Mouse (Mus musculus): Measurements from ENCODE around the gene Cdc42ep4. TPM values are rescaled to one million over a fixed set of nuclear protein-coding genes. Genes with fewer than 3 reads are reported as not detected.

Cdc42ep4 gene
- polyA plus RNA-seq, 1 experiment from 2014 or later, result 49.5 TPM

DNA sequence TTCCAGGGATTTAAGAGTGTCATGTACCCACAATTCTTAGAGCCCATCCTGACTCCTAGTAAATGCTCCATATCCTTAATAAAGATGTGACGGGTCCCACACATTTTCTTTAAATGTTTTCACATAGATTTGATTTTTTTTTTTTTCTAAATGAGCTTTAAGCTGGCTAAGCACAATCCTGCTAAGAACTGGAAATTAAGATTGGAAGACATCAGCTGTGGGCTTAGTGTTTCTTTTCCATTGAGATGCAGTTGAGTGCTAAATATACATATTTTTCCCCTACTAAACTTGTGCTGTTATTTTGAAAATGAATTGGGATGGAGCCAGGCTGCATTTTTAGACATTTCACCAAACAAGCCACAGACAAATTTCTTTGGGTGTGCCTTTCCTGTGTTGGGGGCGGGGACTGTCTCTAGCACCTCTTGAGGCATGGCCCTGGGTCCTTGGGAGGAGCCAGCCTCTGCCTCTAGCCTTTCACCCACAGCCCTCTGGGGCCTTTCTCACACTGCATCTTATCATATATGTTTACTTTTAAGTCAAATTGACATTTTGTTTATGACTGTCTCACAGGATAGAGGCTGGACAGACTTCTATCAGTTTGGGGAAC lies 36.6 kb upstream of the Cdc42ep4 start:
- Histone ChIP-seq H3K4me2 (ENCODE audit: low read length) (no peak overlapping the region), H3K4me3 (replicated peaks; ENCODE audit: low read depth, low read length) (no peak overlapping the region), H3K9me3 (ENCODE audit: control insufficient read depth, low read length) (no peaks in the 10 kb centered on the region), H3K27me3 (ENCODE audit: control insufficient read depth, insufficient read depth, low read length) (no peaks in the 10 kb centered on the region), H3K9ac (replicated peaks; ENCODE audit: low read length) (no peak overlapping the region), H3K4me1 (ENCODE audit: control insufficient read depth, insufficient read depth, low read length) (peaks cover 47% of the 10 kb centered on the region), H3K36me3 (ENCODE audit: control insufficient read depth, insufficient read depth, low read length) (no peaks in the 10 kb centered on the region), H3K27ac (replicated peaks; ENCODE audit: low read depth, low read length) (no peak overlapping the region)
- DNase-seq (no peak), ATAC-seq (ENCODE audit: low FRiP score, low TSS enrichment) (no peak)
- WGBS, result 96% methylated on average over 2 of the region's 2 CpGs

GRCm38 (mm10) chr11:113787432-113788182 lies 35.9 kb upstream of the Cdc42ep4 start:
- Histone ChIP-seq H3K9ac (replicated peaks; ENCODE audit: low read length) (no peak overlapping the region), H3K4me3 (replicated peaks; ENCODE audit: low read depth, low read length) (no peak overlapping the region), H3K9me3 (ENCODE audit: control insufficient read depth, low read length) (no peaks in the 10 kb centered on the region), H3K4me1 (ENCODE audit: control insufficient read depth, insufficient read depth, low read length) (peaks cover 47% of the 10 kb centered on the region), H3K36me3 (ENCODE audit: control insufficient read depth, insufficient read depth, low read length) (no peaks in the 10 kb centered on the region), H3K27me3 (ENCODE audit: control insufficient read depth, insufficient read depth, low read length) (no peaks in the 10 kb centered on the region), H3K4me2 (ENCODE audit: low read length) (no peak overlapping the region), H3K27ac (replicated peaks; ENCODE audit: low read depth, low read length) (peak overlapping the region; percentile 96; the same call in 1 of the 2 replicates)
- DNase-seq (no peak), ATAC-seq (ENCODE audit: low FRiP score, low TSS enrichment) (no peak)
- 76% methylated on average over 13 of the region's 13 CpGs for WGBS

- no peak for DNase-seq
- no peak for ATAC-seq (ENCODE audit: low FRiP score, low TSS enrichment)
- no peak overlapping the region for H3K4me3 ChIP-seq (replicated peaks; ENCODE audit: low read depth, low read length)
- 89% methylated on average over 11 of the region's 11 CpGs for WGBS
- no peaks in the 10 kb centered on the region for H3K27me3 ChIP-seq (ENCODE audit: control insufficient read depth, insufficient read depth, low read length)
- no peak overlapping the region for H3K9ac ChIP-seq (replicated peaks; ENCODE audit: low read length)
- peaks cover 44% of the 10 kb centered on the region for H3K4me1 ChIP-seq (ENCODE audit: control insufficient read depth, insufficient read depth, low read length)
- no peaks in the 10 kb centered on the region for H3K9me3 ChIP-seq (ENCODE audit: control insufficient read depth, low read length)
- H3K36me3 ChIP-seq (ENCODE audit: control insufficient read depth, insufficient read depth, low read length), result no peaks in the 10 kb centered on the region
- peak overlapping the region; percentile 58 for H3K4me2 ChIP-seq (ENCODE audit: low read length)
- H3K27ac ChIP-seq (replicated peaks; ENCODE audit: low read depth, low read length), result peak overlapping the region; percentile 96
Observed at GRCm38 (mm10) chr11:113787009-113787408, 35.3 kb upstream of the Cdc42ep4 start.

DNA sequence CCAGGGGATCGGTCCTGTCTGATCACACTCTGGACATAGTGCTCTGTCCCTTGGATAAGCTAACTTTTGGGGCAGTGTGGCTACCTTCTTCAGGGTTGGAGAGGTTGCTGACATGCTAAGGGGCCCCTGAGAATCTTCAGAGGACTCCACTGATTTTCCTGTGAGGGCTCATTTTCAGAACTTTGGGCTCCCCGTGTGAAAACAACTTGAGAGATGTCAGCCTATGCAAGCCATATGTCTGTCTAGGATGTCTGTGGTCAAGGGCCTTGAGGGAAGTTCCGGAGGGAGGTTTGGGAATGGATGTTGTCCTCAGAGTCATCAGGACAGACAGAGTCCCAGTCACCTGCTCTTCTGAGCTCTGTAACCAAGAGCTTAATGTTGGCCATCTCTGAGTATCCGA lies 34.7 kb upstream of the Cdc42ep4 start:
- DNase-seq (no peak), ATAC-seq (ENCODE audit: low FRiP score, low TSS enrichment) (no peak)
- WGBS, result 49% methylated on average over 4 of the region's 4 CpGs
- no peaks in the 10 kb centered on the region for H3K27me3 ChIP-seq (ENCODE audit: control insufficient read depth, insufficient read depth, low read length)
- peak overlapping the region; percentile 34 for H3K9ac ChIP-seq (replicated peaks; ENCODE audit: low read length)
- no peaks in the 10 kb centered on the region for H3K36me3 ChIP-seq (ENCODE audit: control insufficient read depth, insufficient read depth, low read length)
- peak overlapping the region; percentile 24; the same call in 1 of the 2 replicates for H3K4me3 ChIP-seq (replicated peaks; ENCODE audit: low read depth, low read length)
- peaks cover 38% of the 10 kb centered on the region for H3K4me1 ChIP-seq (ENCODE audit: control insufficient read depth, insufficient read depth, low read length)
- no peaks in the 10 kb centered on the region for H3K9me3 ChIP-seq (ENCODE audit: control insufficient read depth, low read length)
- H3K4me2 ChIP-seq (ENCODE audit: low read length), result peak overlapping the region; percentile 58
- peak overlapping the region; percentile 96 for H3K27ac ChIP-seq (replicated peaks; ENCODE audit: low read depth, low read length)

DNA sequence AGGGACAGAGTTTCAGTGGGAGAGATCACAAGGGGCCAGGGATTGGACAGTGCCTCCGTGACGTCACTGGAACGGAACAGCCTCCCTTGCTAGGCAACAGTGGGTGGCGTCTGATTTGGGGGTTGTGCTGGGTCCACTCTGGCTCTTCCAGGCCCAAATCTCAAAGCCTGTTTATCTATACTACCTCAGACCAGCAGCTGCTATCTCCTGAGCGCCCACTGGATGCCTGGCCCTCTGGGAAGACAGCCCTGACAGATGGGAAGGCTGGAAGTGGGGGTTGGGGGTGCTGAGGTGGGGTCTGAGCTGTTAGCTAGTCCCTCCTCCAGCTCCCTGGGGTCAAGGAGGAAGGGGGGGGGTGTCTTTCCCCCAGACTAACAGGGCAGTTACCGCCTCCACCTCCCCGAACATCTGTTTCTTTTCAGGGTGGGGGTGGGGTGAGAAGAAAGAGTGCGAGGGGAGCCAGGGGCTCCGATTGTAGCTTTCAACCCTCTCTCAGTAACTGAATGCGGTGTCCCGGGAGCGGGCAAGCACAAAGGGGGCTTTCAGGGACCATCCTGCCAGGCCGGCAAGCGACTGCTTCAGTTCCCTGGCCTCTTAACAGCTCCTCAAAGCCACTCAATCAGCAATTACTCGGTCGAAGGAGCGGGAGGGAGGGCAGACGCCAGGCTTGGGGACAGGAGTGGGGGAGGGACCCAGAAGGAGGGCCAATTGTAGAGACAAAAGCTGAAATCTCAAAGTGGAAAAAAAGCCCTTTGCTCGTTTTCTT lies 33.9 kb upstream of the Cdc42ep4 start:
- ATAC-seq (ENCODE audit: low FRiP score, low TSS enrichment), result peak; percentile 92
- Histone ChIP-seq H3K9ac (replicated peaks; ENCODE audit: low read length) (peak overlapping the region; percentile 34), H3K4me1 (ENCODE audit: control insufficient read depth, insufficient read depth, low read length) (peaks cover 32% of the 10 kb centered on the region), H3K9me3 (ENCODE audit: control insufficient read depth, low read length) (no peaks in the 10 kb centered on the region), H3K27me3 (ENCODE audit: control insufficient read depth, insufficient read depth, low read length) (no peaks in the 10 kb centered on the region), H3K4me2 (ENCODE audit: low read length) (peak overlapping the region; percentile 58), H3K36me3 (ENCODE audit: control insufficient read depth, insufficient read depth, low read length) (0 out of 2 replicates have a peak, but pooled peaks cover under 1% of the 10 kb centered on the region), H3K4me3 (replicated peaks; ENCODE audit: low read depth, low read length) (peak overlapping the region; percentile 24), H3K27ac (replicated peaks; ENCODE audit: low read depth, low read length) (peak overlapping the region; percentile 96)
- WGBS, result under 1% methylated on average over 19 of the region's 19 CpGs
- DNase-seq, result peak; percentile 90

GRCm38 (mm10) chr11:113784656-113785396 lies 33.1 kb upstream of the Cdc42ep4 start:
- 36% methylated on average over 2 of the region's 2 CpGs for WGBS
- H3K4me2 ChIP-seq (ENCODE audit: low read length), result peak overlapping the region; percentile 58
- 0 out of 2 replicates have a peak, but pooled peaks cover 5% of the 10 kb centered on the region for H3K36me3 ChIP-seq (ENCODE audit: control insufficient read depth, insufficient read depth, low read length)
- H3K27ac ChIP-seq (replicated peaks; ENCODE audit: low read depth, low read length), result peak overlapping the region; percentile 96
- ATAC-seq (ENCODE audit: low FRiP score, low TSS enrichment) (peak; percentile 9; the same call in 1 of the 2 replicates), DNase-seq (no peak)
- peak overlapping the region; percentile 34; the same call in 1 of the 2 replicates for H3K9ac ChIP-seq (replicated peaks; ENCODE audit: low read length)
- no peaks in the 10 kb centered on the region for H3K9me3 ChIP-seq (ENCODE audit: control insufficient read depth, low read length)
- no peak overlapping the region for H3K4me3 ChIP-seq (replicated peaks; ENCODE audit: low read depth, low read length)
- H3K27me3 ChIP-seq (ENCODE audit: control insufficient read depth, insufficient read depth, low read length), result no peaks in the 10 kb centered on the region
- peaks cover 32% of the 10 kb centered on the region for H3K4me1 ChIP-seq (ENCODE audit: control insufficient read depth, insufficient read depth, low read length)

- Histone ChIP-seq H3K9me3 (ENCODE audit: control insufficient read depth, low read length) (no peaks in the 10 kb centered on the region), H3K4me2 (ENCODE audit: low read length) (no peak overlapping the region), H3K9ac (replicated peaks; ENCODE audit: low read length) (no peak overlapping the region), H3K4me1 (ENCODE audit: control insufficient read depth, insufficient read depth, low read length) (peaks cover 30% of the 10 kb centered on the region), H3K36me3 (ENCODE audit: control insufficient read depth, insufficient read depth, low read length) (0 out of 2 replicates have a peak, but pooled peaks cover 5% of the 10 kb centered on the region), H3K27me3 (ENCODE audit: control insufficient read depth, insufficient read depth, low read length) (no peaks in the 10 kb centered on the region), H3K4me3 (replicated peaks; ENCODE audit: low read depth, low read length) (no peak overlapping the region), H3K27ac (replicated peaks; ENCODE audit: low read depth, low read length) (peak overlapping the region; percentile 26; the same call in 1 of the 2 replicates)
- ATAC-seq (ENCODE audit: low FRiP score, low TSS enrichment), result no peak
- WGBS, result 80% methylated on average over 2 of the region's 2 CpGs
- DNase-seq, result no peak
Observed at GRCm38 (mm10) chr11:113782496-113782895, 30.8 kb upstream of the Cdc42ep4 start.

GRCm38 (mm10) chr11:113782006-113782405 lies 30.3 kb upstream of the Cdc42ep4 start:
- Histone ChIP-seq H3K27me3 (ENCODE audit: control insufficient read depth, insufficient read depth, low read length) (no peaks in the 10 kb centered on the region), H3K9ac (replicated peaks; ENCODE audit: low read length) (no peak overlapping the region), H3K27ac (replicated peaks; ENCODE audit: low read depth, low read length) (peak overlapping the region; percentile 26; the same call in 1 of the 2 replicates), H3K4me1 (ENCODE audit: control insufficient read depth, insufficient read depth, low read length) (peaks cover 27% of the 10 kb centered on the region), H3K4me2 (ENCODE audit: low read length) (no peak overlapping the region), H3K36me3 (ENCODE audit: control insufficient read depth, insufficient read depth, low read length) (0 out of 2 replicates have a peak, but pooled peaks cover 5% of the 10 kb centered on the region), H3K9me3 (ENCODE audit: control insufficient read depth, low read length) (no peaks in the 10 kb centered on the region), H3K4me3 (replicated peaks; ENCODE audit: low read depth, low read length) (no peak overlapping the region)
- 72% methylated on average over 2 of the region's 2 CpGs for WGBS
- ATAC-seq (ENCODE audit: low FRiP score, low TSS enrichment) (no peak), DNase-seq (no peak)

All from midbrain, embryonic 14.5 days (tissue).